Mouse (Mus musculus) spleen, adult 18-20 months (tissue): ENCODE measurements at regions not wholly inside any gene's neighbourhood (a gene's known extent, or its start where the extent isn't known, plus 50 kb on each side); places are given as distances from the start of the nearest gene placed in this dataset.

Experiments
- DNase-seq, 2 experiments: peaks; one replicate each; pipeline ENCODE4 v3.0.0; 2022; ENCODE audit warnings: mixed read lengths in 2 of 2

GRCm38 (mm10) chr6:143547406-143547903, 380.4 kb downstream of the Etnk1 start:
- no peak for DNase-seq

- no peak for DNase-seq
Measured at GRCm38 (mm10) chr6:143554946-143555345, 387.9 kb downstream of the Etnk1 start.

- no peak for DNase-seq
Measured at GRCm38 (mm10) chr6:143558046-143558884, 391.2 kb downstream of the Etnk1 start.

DNA sequence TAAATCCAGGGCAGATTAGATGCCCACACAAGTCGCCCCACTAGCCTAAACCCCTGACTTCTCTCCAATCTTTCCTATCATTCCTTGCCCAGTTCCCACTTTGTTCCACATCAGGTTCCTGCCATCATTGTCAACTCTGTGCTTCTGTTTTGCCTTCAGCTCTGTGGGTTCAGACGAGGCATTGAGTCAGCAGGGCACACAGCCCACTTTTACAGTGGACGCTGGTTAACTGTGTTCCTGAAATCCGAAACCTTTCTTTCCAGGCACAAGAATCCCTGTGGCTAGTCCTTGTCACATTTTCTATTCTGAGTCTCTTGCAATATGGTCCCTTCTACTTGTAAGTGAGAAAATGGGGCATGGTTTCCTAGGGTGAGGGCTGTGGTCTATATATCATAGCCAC, 392.3 kb downstream of the Etnk1 start:
- no peak for DNase-seq

DNA sequence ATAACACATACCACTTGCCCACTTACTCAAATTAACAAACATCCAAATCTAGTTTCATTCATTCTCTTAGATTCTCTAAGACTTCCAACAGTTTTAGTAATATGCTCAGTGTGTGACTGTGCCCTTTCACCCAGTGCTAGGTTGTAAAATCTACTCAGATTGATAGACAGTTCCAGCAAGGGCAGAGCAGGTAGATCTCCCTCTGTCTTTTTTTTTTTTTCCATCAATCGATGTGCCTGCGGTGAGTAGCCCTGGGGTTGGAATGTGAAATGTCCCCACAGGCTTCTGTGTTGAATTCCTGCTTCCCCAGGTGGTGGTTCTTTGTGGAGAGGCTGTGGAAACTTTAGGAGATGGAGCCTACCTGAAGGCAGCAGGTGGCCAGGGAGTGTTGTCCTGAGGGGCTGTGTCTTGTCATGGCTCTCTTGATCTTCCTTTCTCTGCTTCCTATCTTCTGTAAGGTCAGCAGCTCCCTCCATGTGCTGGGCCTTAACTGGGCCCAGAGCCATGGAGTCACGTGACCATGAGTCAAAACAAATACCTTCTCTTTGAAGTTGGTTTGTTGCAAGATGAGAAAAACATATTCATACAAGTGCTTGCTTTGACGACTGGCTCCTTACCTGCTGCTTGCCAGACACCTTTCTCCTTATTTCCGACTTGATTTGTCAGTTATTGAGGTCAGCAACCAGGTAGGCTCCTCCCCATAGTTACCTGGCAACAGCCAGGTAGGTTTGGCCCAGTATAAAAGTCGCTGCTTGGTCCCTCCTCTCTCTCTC, 394.5 kb downstream of the Etnk1 start:
- DNase-seq: no peak

DNA sequence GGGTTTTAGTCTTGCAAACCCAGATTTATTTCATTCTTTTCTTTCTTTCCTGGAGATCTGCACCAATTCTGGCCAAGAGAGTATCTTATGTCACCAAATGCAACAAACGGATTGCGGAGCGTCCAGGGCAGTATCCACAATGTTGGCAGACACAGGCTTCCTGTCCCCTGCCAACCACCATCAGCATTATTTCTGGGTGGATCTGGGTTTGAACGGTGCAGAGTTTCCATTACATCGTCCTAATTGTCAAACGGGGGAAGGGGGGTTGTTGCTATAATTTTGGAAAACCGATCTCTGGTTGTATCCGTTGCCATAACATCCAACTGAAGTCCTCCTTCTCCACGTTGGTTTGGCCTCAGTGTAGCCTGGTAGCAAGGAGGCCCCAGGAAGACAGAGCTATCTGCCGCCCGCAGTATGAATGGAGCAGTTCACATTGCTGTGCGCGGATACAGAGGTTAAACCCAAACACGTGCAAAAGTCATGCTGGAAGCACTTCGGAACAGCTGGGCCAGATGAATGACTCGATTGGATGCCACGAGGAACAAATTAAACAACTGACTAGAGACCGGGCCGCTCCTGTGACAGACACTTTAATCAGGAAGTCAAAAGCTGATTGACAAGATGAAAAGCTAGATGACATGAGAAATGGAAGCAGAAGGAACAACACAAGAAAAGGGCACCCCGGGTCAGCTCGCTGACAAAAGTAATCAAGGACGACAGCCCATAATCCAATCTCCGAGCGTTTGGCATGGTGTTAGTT, 404.5 kb downstream of the Etnk1 start:
- DNase-seq: no peak

- DNase-seq: no peak
Measured at GRCm38 (mm10) chr6:143579223-143579622, 412.2 kb downstream of the Etnk1 start.

DNA sequence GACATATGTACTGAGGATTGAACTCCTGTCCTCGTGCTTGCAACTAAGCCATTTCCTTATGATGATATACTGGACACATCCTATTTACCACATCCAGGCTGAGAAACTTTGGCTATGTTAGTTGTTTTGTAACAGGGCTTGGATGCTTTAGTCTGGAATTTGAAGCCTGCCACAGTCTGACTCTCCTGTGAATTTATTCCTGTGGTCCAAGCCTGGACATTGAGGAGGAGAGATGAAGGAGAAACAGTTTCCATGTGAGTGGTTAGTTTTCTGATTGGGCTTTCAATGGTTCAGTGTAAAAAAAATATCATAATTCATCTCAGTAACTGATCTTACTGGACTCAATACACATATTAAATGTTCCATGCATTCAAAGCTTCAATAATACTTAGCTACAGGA, 422.6 kb downstream of the Etnk1 start:
- DNase-seq: no peak

GRCm38 (mm10) chr6:143590231-143590630, 423.2 kb downstream of the Etnk1 start:
- no peak for DNase-seq

DNA sequence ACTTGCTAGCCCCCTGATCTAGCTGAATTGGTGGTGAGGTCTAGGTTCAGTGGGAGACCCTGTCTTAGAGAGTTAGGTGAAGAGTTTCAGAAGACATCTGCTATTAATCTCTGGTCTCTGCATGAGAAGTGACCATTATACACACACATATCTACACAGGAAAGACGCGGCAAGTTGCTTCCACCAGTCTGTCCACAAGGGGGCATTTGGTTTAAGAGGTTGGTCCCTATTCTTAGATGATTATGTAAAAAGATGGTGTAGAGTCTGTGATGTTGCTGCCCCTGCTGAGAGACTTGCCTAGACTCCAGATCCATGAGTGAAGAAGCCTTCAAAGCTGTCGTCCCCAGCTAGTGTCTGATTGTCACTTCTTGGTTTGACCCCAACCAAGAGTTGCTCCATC, 425.5 kb downstream of the Etnk1 start:
- no peak for DNase-seq

DNA sequence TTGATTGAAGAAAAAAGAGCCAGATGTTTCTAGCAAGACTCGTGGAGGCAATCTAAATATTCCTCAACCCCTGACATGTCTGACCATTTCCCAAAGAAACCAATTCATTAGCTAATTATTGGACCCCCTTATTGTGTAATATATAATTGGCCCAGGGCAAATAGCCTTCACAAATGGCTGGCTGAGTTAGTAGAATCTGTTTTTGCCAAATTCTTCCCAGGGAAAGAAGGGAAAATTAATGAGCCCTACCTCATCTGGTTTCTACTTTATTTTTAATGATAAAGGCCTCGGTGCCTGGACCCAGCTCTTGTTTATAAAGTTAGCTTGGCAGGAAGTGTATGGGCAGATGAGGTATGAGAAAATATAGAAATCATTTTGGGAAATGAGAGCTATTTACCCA, 428.5 kb downstream of the Etnk1 start:
- no peak for DNase-seq

DNA sequence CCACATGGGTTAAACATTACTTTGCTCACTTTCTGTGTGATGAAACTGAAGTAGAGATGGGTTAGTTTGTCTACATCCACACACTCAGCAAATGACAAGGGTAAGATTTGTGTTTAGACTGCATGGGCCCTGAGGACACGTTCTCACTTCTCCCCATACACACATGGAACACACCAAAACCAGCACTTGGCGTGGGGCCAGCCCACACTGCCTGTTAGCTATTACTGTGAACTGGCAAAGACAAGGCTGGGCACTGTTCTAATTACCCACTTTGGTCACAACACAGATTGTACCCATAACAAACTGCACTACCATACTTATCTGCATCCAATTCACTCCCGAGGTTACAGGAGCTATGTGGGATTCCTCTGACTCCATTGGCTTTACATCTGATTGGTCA, 430.4 kb downstream of the Etnk1 start:
- no peak for DNase-seq

- DNase-seq: no peak
Measured at GRCm38 (mm10) chr6:143598916-143599315, 431.9 kb downstream of the Etnk1 start.

- no peak for DNase-seq
Measured at GRCm38 (mm10) chr6:143609100-143609499, 442.1 kb downstream of the Etnk1 start.

DNA sequence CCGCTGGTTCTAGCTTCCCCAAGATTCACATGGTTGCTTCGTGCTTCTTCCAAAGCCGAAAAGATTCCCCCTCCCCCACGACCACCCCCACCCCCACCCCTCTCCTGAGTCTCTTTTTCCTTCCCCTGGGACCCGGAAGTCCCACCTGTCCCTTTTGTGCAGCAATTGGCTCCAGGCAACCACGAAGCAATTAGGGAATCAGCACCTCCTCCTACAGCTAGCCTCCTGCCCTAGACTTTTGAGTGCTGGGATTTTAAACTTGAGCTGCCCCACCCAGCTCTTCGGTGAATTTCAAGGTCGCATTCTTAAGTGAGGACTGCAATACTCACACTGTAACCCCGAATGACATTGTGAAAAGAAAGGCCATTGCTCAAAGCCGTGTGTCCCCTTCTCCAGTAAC, 445.9 kb downstream of the Etnk1 start:
- no peak for DNase-seq

DNA sequence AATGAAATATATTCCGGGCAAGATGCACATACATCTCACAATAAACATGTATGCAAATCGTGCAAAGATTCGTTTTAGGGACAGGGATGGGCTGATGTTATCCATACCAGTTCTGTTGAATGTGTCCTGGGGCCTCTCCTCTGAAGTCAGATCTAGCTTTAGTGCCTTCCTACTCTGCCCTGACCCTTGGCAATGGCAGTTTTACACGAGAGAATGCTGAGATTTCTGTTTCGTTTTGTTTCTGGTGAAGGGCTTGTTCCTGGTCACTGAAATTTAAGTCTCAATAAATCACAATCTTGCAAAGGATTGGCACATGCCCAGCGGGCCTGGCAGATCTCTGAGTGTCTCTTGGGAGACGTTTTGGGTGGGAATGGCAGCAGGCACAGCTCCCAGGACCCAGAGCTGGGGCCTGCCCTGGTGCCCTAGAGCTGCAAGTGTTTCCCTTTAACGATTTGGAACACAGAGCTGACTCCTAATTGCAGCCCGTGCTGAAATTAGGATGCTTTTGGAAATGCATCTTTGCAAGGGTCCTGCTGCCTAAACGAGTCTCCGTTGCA, 447.5 kb downstream of the Etnk1 start:
- DNase-seq: no peak

- DNase-seq: no peak
Measured at GRCm38 (mm10) chr6:143615361-143615760, 448.3 kb downstream of the Etnk1 start.

- DNase-seq: no peak
Measured at GRCm38 (mm10) chr6:143616386-143616785, 449.4 kb downstream of the Etnk1 start.

GRCm38 (mm10) chr6:143618558-143618957, 451.5 kb downstream of the Etnk1 start:
- DNase-seq: no peak

DNA sequence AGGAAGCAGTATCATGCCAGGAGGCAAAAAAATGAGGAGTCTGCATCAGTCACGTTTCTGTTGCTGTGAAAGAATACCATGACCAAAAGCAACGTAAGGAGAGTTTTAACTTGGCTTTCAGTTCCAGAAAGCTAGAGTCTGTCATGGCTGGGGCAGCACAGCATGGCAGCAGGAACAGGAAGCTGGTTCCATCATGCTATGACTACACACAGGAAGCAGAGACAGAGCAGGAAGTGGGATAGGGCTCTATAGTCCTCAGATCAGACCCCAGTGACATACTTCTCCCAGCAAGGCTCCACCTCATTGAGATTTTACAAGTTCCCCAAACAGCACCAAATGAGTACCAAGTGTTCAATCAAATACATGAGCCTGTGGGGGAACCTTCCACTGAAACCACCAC, 453.6 kb downstream of the Etnk1 start:
- DNase-seq: no peak

- no peak for DNase-seq
Measured at GRCm38 (mm10) chr6:143622161-143622560, 455.1 kb downstream of the Etnk1 start.

- DNase-seq: no peak
Measured at GRCm38 (mm10) chr6:143624901-143625300, 457.9 kb downstream of the Etnk1 start.

GRCm38 (mm10) chr6:143631581-143631980, 464.6 kb downstream of the Etnk1 start:
- DNase-seq: no peak
